In the genomic region with DNA sequence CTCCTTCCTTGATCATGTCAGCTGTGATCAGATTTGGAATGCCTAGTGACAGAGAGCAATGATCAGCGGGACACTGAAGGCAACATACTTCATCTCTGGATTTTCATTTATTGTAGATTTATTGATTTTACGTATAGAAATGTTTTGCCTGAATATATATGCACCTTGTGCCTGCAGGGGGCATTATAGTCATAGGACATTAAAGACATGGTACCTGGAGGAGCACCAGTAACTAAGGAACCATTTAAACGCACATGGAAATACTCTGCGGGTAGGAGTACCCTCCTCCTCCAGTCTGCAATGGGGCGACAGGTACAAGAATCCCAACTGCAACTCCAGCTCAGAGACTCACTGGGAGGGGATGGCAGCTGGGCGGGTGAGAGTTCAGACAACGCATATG, we compare ENCODE assay signal across 25 mouse cellular contexts. TPM values are rescaled to one million over a fixed set of nuclear protein-coding genes. Genes with fewer than 3 reads are reported as not detected.
DNase-seq lines count a peak whose midpoint lies in the region; ATAC-seq and TF ChIP-seq lines count a peak whose summit lies in the region.
"Had no signal": no experiment of that assay in that cellular context is flagged by ENCODE, and none has a peak within 500 bp of the region (broad histone marks: within the 10 kb centered on the region; RNA-seq: fewer than 3 reads in every experiment).

No protein-coding gene starts in this region.

- H3K9me3 ChIP-seq in kidney, postnatal 0 days (replicated peaks; ENCODE audit: low read length): no peaks in the 10 kb centered on the region
- no peaks in the 10 kb centered on the region for H3K9me3 ChIP-seq in stomach, postnatal 0 days (ENCODE audit: control insufficient read depth, low read length)
- H3K9me3 ChIP-seq: embryonic facial prominence, embryonic 13.5 days; forebrain, embryonic 13.5 days; hindbrain, embryonic 13.5 days; midbrain, embryonic 10.5 days had no signal

- H3K4me3 ChIP-seq in kidney, postnatal 0 days (replicated peaks; ENCODE audit: low read depth, low read length): no peak overlapping the region
- H3K4me3 ChIP-seq in stomach, postnatal 0 days (ENCODE audit: low read depth, low read length): no peak overlapping the region
- H3K4me3 ChIP-seq: embryonic facial prominence, embryonic 13.5 days; forebrain, embryonic 13.5 days; hindbrain, embryonic 13.5 days; left cerebral cortex, adult 2 months; midbrain, embryonic 10.5 days had no signal

- no peak overlapping the region for H3K9ac ChIP-seq in kidney, postnatal 0 days (ENCODE audit: low read depth, low read length)
- H3K9ac ChIP-seq in stomach, postnatal 0 days (ENCODE audit: low read length): no peak overlapping the region
- H3K9ac ChIP-seq: embryonic facial prominence, embryonic 13.5 days; forebrain, embryonic 13.5 days; hindbrain, embryonic 13.5 days; lung, embryonic 14.5 days had no signal

- no peak for DNase-seq in kidney, postnatal 0 days (ENCODE audit: low spot score)
- DNase-seq in kidney, postnatal 25 days: no peak
- DNase-seq in spleen, postnatal 36 days (ENCODE audit: low spot score in 2 of 2): peak; percentile 17 to 35
- no peak for DNase-seq in spleen, postnatal 14 days (ENCODE audit: low spot score in 2 of 2)
- peak; percentile 23 for DNase-seq in T-cell, adult 2 months (ENCODE audit: low spot score)
- no peak for DNase-seq in stomach, postnatal 0 days (ENCODE audit: low spot score)
- no peak for DNase-seq in left cerebral cortex, adult 8-10 months (ENCODE audit: low spot score in 2 of 2)
- DNase-seq in adrenal gland, postnatal 25 days: no peak
- DNase-seq: adrenal gland, adult 8-10 months; cerebellum, adult 2 months; cerebellum, postnatal 36 days; embryo, embryonic 11 days; gastrocnemius, postnatal 36 days; heart, postnatal 36 days; kidney, adult 9 months; left cerebral cortex, postnatal 4 days; lung, embryonic 14.5 days; thymus, postnatal 36 days had no signal

- WGBS in kidney, postnatal 0 days: 91% methylated on average over 7 of the region's 7 CpGs
- 85% methylated on average over 7 of the region's 7 CpGs for WGBS in stomach, postnatal 0 days

- no peak overlapping the region for H3K4me2 ChIP-seq in kidney, postnatal 0 days (ENCODE audit: low read length)
- H3K4me2 ChIP-seq in stomach, postnatal 0 days (replicated peaks; ENCODE audit: low read depth): no peak overlapping the region
- H3K4me2 ChIP-seq: embryonic facial prominence, embryonic 13.5 days; forebrain, embryonic 13.5 days; hindbrain, embryonic 13.5 days; lung, embryonic 14.5 days had no signal

- H3K36me3 ChIP-seq in kidney, postnatal 0 days (ENCODE audit: insufficient read depth, low read length): 0 out of 2 replicates have a peak, but pooled peaks cover 6% of the 10 kb centered on the region
- peaks cover 2% of the 10 kb centered on the region; the same call in 1 of the 2 replicates for H3K36me3 ChIP-seq in stomach, postnatal 0 days (ENCODE audit: control insufficient read depth, insufficient read depth, low read length)

- ATAC-seq in kidney, postnatal 0 days (replicated peaks; ENCODE audit: low FRiP score, low read depth): no peak
- no peak for ATAC-seq in stomach, postnatal 0 days (ENCODE audit: low FRiP score, low TSS enrichment)
- ATAC-seq: forebrain, embryonic 13.5 days; Patski had no signal

- TF ChIP-seq EP300 in stomach, postnatal 0 days (optimal IDR thresholded peaks at IDR 0.05): no peak

- peak; percentile 20; the same call in 1 of the 2 replicates for TF ChIP-seq CTCF in kidney, postnatal 0 days (IDR thresholded peaks at IDR 0.05; ENCODE audit: low read depth)
- TF ChIP-seq CTCF in stomach, postnatal 0 days (IDR thresholded peaks at IDR 0.05; ENCODE audit: low read depth): peak; percentile 58

- no peak overlapping the region for H3K27ac ChIP-seq in kidney, postnatal 0 days
- no peak overlapping the region for H3K27ac ChIP-seq in stomach, postnatal 0 days (replicated peaks)
- H3K27ac ChIP-seq: embryonic facial prominence, embryonic 13.5 days; forebrain, embryonic 13.5 days; hindbrain, embryonic 13.5 days; left cerebral cortex, adult 2 months; macrophage; midbrain, embryonic 10.5 days had no signal

- H3K27me3 ChIP-seq in kidney, postnatal 0 days (ENCODE audit: insufficient read depth, low read length): no peaks in the 10 kb centered on the region
- H3K27me3 ChIP-seq in stomach, postnatal 0 days (ENCODE audit: control insufficient read depth, insufficient read depth, low read length): no peaks in the 10 kb centered on the region
- H3K27me3 ChIP-seq: embryonic facial prominence, embryonic 13.5 days; forebrain, embryonic 13.5 days; hindbrain, embryonic 13.5 days; Patski had no signal

- H3K4me1 ChIP-seq in kidney, postnatal 0 days (replicated peaks; ENCODE audit: insufficient read depth, low read length): no peaks in the 10 kb centered on the region
- H3K4me1 ChIP-seq in stomach, postnatal 0 days (replicated peaks; ENCODE audit: control insufficient read depth, insufficient read depth): no peaks in the 10 kb centered on the region
- H3K4me1 ChIP-seq: embryonic facial prominence, embryonic 13.5 days; forebrain, embryonic 13.5 days; hindbrain, embryonic 13.5 days; midbrain, embryonic 10.5 days had no signal

RNA-seq across cellular contexts. Expression of gene Mthfd2, which starts 16.7 kb away (rescaled TPM):
- polyA plus RNA-seq in kidney, postnatal 0 days (2015; fragmentation: Nextera tagmentation; extraction: Ambion mirVana): 21.6 and 25.8 TPM in 2 replicates
- 21.1 and 23.0 TPM in 2 replicates for polyA plus RNA-seq in stomach, postnatal 0 days (2015; fragmentation: Nextera tagmentation; extraction: Ambion mirVana)
- 1 to 10 TPM; 5.3 to 8.7 (median 7.0) TPM for total RNA-seq in left cerebral cortex, adult 8-10 months (2022)
- total RNA-seq in adrenal gland, postnatal 25 days (2021): 29.2 and 47.6 TPM in 2 replicates

RNA-seq across cellular contexts. Expression of gene Mob1a, which starts 16.8 kb away (rescaled TPM):
- 46.8 and 50.6 TPM in 2 replicates for polyA plus RNA-seq in kidney, postnatal 0 days (2015; fragmentation: Nextera tagmentation; extraction: Ambion mirVana)
- polyA plus RNA-seq in stomach, postnatal 0 days (2015; fragmentation: Nextera tagmentation; extraction: Ambion mirVana): 31.0 and 32.5 TPM in 2 replicates
- total RNA-seq in left cerebral cortex, adult 8-10 months (2022): 10 to 100 TPM; 16.8 to 22.9 (median 17.5) TPM
- 81.3 and 81.9 TPM in 2 replicates for total RNA-seq in adrenal gland, postnatal 25 days (2021)

RNA-seq across cellular contexts. Expression of gene Bola3, which starts 39.9 kb away (rescaled TPM):
- polyA plus RNA-seq in kidney, postnatal 0 days (2015; fragmentation: Nextera tagmentation; extraction: Ambion mirVana): 231 and 242 TPM in 2 replicates
- polyA plus RNA-seq in stomach, postnatal 0 days (2015; fragmentation: Nextera tagmentation; extraction: Ambion mirVana): 156 and 162 TPM in 2 replicates
- total RNA-seq in left cerebral cortex, adult 8-10 months (2022): 10 to 100 TPM; 34.5 to 61.7 (median 53.5) TPM
- total RNA-seq in adrenal gland, postnatal 25 days (2021): 193 and 211 TPM in 2 replicates

Comparison
In these comparisons a context has a peak if more than half of its experiments do, and no peak if none do; other contexts are left out.
1. DNase-seq: peak in spleen, postnatal 36 days (2 of 2) and T-cell, adult 2 months (single experiment); none in kidney, postnatal 0 days (single experiment), kidney, postnatal 25 days (0 of 2), spleen, postnatal 14 days (0 of 2), stomach, postnatal 0 days (single experiment), left cerebral cortex, adult 8-10 months (0 of 2) and adrenal gland, postnatal 25 days (single experiment).